Mouse (Mus musculus): Measurements from ENCODE around the gene Pdf. TPM values are rescaled to one million over a fixed set of nuclear protein-coding genes. Genes with fewer than 3 reads are reported as not detected.
"Not testable (repeated sequence)": the region's sequence is repeated elsewhere in the genome, so short reads cannot be mapped to it uniquely, and the experiment has no call there.

Gene Pdf
- polyA plus RNA-seq, 1 experiment from 2014 or later, result 38.7 TPM

DNA sequence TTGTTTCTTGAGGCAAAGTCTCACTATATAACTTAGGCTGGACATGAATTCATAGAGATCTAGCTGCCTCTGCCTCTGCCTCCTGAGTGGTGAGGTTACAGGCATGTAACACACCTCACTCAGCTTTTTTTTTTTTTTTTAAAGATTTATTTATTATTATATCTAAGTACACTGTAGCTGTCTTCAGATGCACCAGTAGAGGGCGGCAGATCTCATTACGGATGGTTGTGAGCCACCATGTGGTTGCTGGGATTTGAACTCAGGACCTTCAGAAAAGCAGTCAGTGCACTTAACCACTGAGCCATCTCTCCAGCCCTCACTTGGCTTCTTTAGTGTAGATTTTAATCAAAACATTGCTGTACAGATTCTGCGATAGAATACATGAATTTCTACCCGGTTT is 52.1 kb downstream of the Pdf start:
- not testable (repeated sequence) for H3K9me3 ChIP-seq; H3K4me1 ChIP-seq; H3K27ac ChIP-seq (replicated peaks); H3K36me3 ChIP-seq; H3K4me2 ChIP-seq (replicated peaks); ATAC-seq (replicated peaks); H3K27me3 ChIP-seq; H3K4me3 ChIP-seq; H3K9ac ChIP-seq (replicated peaks)
- 89% methylated on average over 4 of the region's 4 CpGs for WGBS

Small RNA genes lying within 50 kb of the gene (microRNA-seq; reads per million reads assigned to microRNA genes)
- 2.0 reads per million for gene Mir7075

Other genes with a start within 250 kb of the Pdf start
- gene Has3, start 178.4 kb downstream of the Pdf start, polyA plus RNA-seq (2015; fragmentation: Nextera tagmentation; extraction: Ambion mirVana), result 0.89 and 0.95 TPM in 2 replicates
- 49.1 and 49.4 TPM in 2 replicates for gene Utp4, start 155.0 kb downstream of the Pdf start, polyA plus RNA-seq (2015; fragmentation: Nextera tagmentation; extraction: Ambion mirVana)
- gene Sntb2, start 112.9 kb downstream of the Pdf start, polyA plus RNA-seq (2015; fragmentation: Nextera tagmentation; extraction: Ambion mirVana), result 3.7 and 4.3 TPM in 2 replicates
- gene Vps4a, start 17.4 kb downstream of the Pdf start, polyA plus RNA-seq (2015; fragmentation: Nextera tagmentation; extraction: Ambion mirVana), result 138 and 148 TPM in 2 replicates
- 42.2 and 45.7 TPM in 2 replicates for gene Cog8, start 8.1 kb upstream of the Pdf start, polyA plus RNA-seq (2015; fragmentation: Nextera tagmentation; extraction: Ambion mirVana)
- 81.0 and 84.1 TPM in 2 replicates for gene Nip7, start 8.3 kb upstream of the Pdf start, polyA plus RNA-seq (2015; fragmentation: Nextera tagmentation; extraction: Ambion mirVana)
- not detected in 2 replicates for gene Tmed6, start 17.0 kb upstream of the Pdf start, polyA plus RNA-seq (2015; fragmentation: Nextera tagmentation; extraction: Ambion mirVana)
- gene Terf2, start 47.9 kb upstream of the Pdf start, polyA plus RNA-seq (2015; fragmentation: Nextera tagmentation; extraction: Ambion mirVana), result 22.8 and 26.1 TPM in 2 replicates
- 103 and 105 TPM in 2 replicates for gene Cyb5b, start 102.0 kb upstream of the Pdf start, polyA plus RNA-seq (2015; fragmentation: Nextera tagmentation; extraction: Ambion mirVana)
- 9.4 and 10.2 TPM in 2 replicates for gene Nfat5, start 244.9 kb upstream of the Pdf start, polyA plus RNA-seq (2015; fragmentation: Nextera tagmentation; extraction: Ambion mirVana)